Mouse (Mus musculus) liver, embryonic 16.5 days (tissue): Measurements from ENCODE around the gene Psma7. TPM values are rescaled to one million over a fixed set of nuclear protein-coding genes. Genes with fewer than 3 reads are reported as not detected.

Source experiments
- ATAC-seq: fragments of 200-750 bp; cut with Nextera tagmentation; 2 replicates; pipeline ENCODE4 v1.8.0; 2017; ENCODE audit warnings: low read depth, mild to moderate bottlenecking, moderate number of reproducible peaks, moderate library complexity
- H3K27ac ChIP-seq: fragments of 300-500 bp; sonication (generic); 2 replicates; pipeline ENCODE4 v1.5.1; 2014; ENCODE audit warnings: mild to moderate bottlenecking, low read length
- H3K27me3 ChIP-seq: fragments of 300-500 bp; sonication (generic); 2 replicates; pipeline ENCODE4 v1.6.1; 2014; ENCODE audit warnings: low read depth, low read length, mixed read lengths; ENCODE audit not compliant: control insufficient read depth, insufficient read depth
- H3K36me3 ChIP-seq: fragments of 300-500 bp; sonication (generic); 2 replicates; pipeline ENCODE4 v1.6.1; 2014; ENCODE audit warnings: mild to moderate bottlenecking; ENCODE audit not compliant: control insufficient read depth, insufficient read depth
- H3K4me1 ChIP-seq: fragments of 300-500 bp; sonication (generic); 2 replicates; pipeline ENCODE4 v1.6.1; 2014; ENCODE audit warnings: low read depth, low read length, mixed read lengths; ENCODE audit not compliant: control insufficient read depth
- H3K4me2 ChIP-seq: fragments of 300-500 bp; sonication (generic); 2 replicates; pipeline ENCODE4 v1.6.1; 2014; ENCODE audit warnings: low read depth, low read length, mixed read lengths
- H3K4me3 ChIP-seq: fragments of 300-500 bp; sonication (generic); 2 replicates; pipeline ENCODE4 v1.5.1; 2014; ENCODE audit warnings: low read depth, mild to moderate bottlenecking, low read length
- H3K9ac ChIP-seq: fragments of 300-500 bp; sonication (generic); 2 replicates; pipeline ENCODE4 v1.6.1; 2014; ENCODE audit warnings: low read depth, low read length
- H3K9me3 ChIP-seq: fragments of 300-500 bp; sonication (generic); replicated peaks from 2 replicates; pipeline ENCODE4 v1.6.1; 2016; ENCODE audit warnings: low read length; ENCODE audit not compliant: control insufficient read depth
- WGBS: fragments of 180-500 bp; shearing (Covaris S2); extraction: QIAGEN DNeasy Blood & Tissue Kit; methylation state at CpG from one replicate; pipeline ENCODE4 v1.1.7; 2014; ENCODE audit not compliant: insufficient replicate concordance; 5-methylcytosine and 5-hydroxymethylcytosine counted together
- polyA plus RNA-seq: library from polyadenylated mRNA; unstranded; fragments of >200 nt; fragmentation: Nextera tagmentation; extraction: Ambion mirVana; gene quantifications from 2 replicates; pipeline ENCODE4 v1.2.1, GENCODE M21; 2015

Gene Psma7
- polyA plus RNA-seq, 1 experiment from 2014 or later: 214 TPM

GRCm38 (mm10) chr2:180072886-180073285 is 30.7 kb upstream of the Psma7 start:
- Histone ChIP-seq H3K4me1 (peaks cover 6% of the 10 kb centered on the region), H3K36me3 (no peaks in the 10 kb centered on the region), H3K27ac (no peak overlapping the region), H3K27me3 (no peaks in the 10 kb centered on the region), H3K4me2 (no peak overlapping the region), H3K9ac (no peak overlapping the region), H3K4me3 (no peak overlapping the region), H3K9me3 (no peaks in the 10 kb centered on the region)
- WGBS: 79% methylated on average over 7 of the region's 7 CpGs
- no peak for ATAC-seq

GRCm38 (mm10) chr2:180071671-180072070 is 29.4 kb upstream of the Psma7 start:
- H3K4me3 ChIP-seq: no peak overlapping the region
- peaks cover 6% of the 10 kb centered on the region for H3K4me1 ChIP-seq
- no peak for ATAC-seq
- H3K27me3 ChIP-seq: no peaks in the 10 kb centered on the region
- no peaks in the 10 kb centered on the region for H3K36me3 ChIP-seq
- no peak overlapping the region for H3K27ac ChIP-seq
- 72% methylated on average over 2 of the region's 2 CpGs for whole genome bisulfite sequencing
- H3K9ac ChIP-seq: no peak overlapping the region
- no peak overlapping the region for H3K4me2 ChIP-seq
- no peaks in the 10 kb centered on the region for H3K9me3 ChIP-seq

- no peaks in the 10 kb centered on the region for H3K27me3 ChIP-seq
- ATAC-seq: peak; percentile 96
- peak within 1 kb of the TSS; percentile 64 for H3K9ac ChIP-seq
- peak within 1 kb of the TSS; percentile 78 for H3K4me2 ChIP-seq
- peak within 1 kb of the TSS; percentile 62 for H3K27ac ChIP-seq
- peak within 1 kb of the TSS; percentile 72 for H3K4me3 ChIP-seq
- peaks cover 6% of the 10 kb centered on the region for H3K4me1 ChIP-seq
- H3K36me3 ChIP-seq: no peaks in the 10 kb centered on the region
- WGBS: 5% methylated on average over 58 of the region's 58 CpGs
- H3K9me3 ChIP-seq: no peaks in the 10 kb centered on the region
Measured at GRCm38 (mm10) chr2:180070481-180071453, 28.5 kb upstream of the Psma7 start, which contains the start of gene Mtg2. TSS of gene Mtg2 (plus strand) at chr2:180070588.

GRCm38 (mm10) chr2:180069770-180070480 is 27.7 kb upstream of the Psma7 start:
- Histone ChIP-seq H3K36me3 (no peaks in the 10 kb centered on the region), H3K4me2 (peak overlapping the region; percentile 78), H3K27ac (peak overlapping the region; percentile 62), H3K27me3 (no peaks in the 10 kb centered on the region), H3K4me1 (peaks cover 6% of the 10 kb centered on the region), H3K4me3 (peak overlapping the region; percentile 72), H3K9ac (peak overlapping the region; percentile 64), H3K9me3 (no peaks in the 10 kb centered on the region)
- peak; percentile 47 for ATAC-seq
- WGBS: 26% methylated on average over 20 of the region's 20 CpGs

- H3K4me2 ChIP-seq: no peak overlapping the region
- no peaks in the 10 kb centered on the region for H3K27me3 ChIP-seq
- no peaks in the 10 kb centered on the region for H3K4me1 ChIP-seq
- no peak overlapping the region for H3K4me3 ChIP-seq
- 79% methylated on average over 11 of the region's 11 CpGs for WGBS
- no peak for ATAC-seq
- peaks cover 7% of the 10 kb centered on the region for H3K36me3 ChIP-seq
- H3K9ac ChIP-seq: no peak overlapping the region
- no peak overlapping the region for H3K27ac ChIP-seq
- no peaks in the 10 kb centered on the region for H3K9me3 ChIP-seq
Measured at GRCm38 (mm10) chr2:180063338-180064131, 21.3 kb upstream of the Psma7 start.

GRCm38 (mm10) chr2:180053001-180053400 is 10.8 kb upstream of the Psma7 start:
- Histone ChIP-seq H3K4me2 (no peak overlapping the region), H3K4me1 (no peaks in the 10 kb centered on the region; the same call in 1 of the 2 replicates), H3K27ac (no peak overlapping the region), H3K36me3 (no peaks in the 10 kb centered on the region; the same call in 1 of the 2 replicates), H3K4me3 (no peak overlapping the region), H3K9ac (no peak overlapping the region), H3K27me3 (no peaks in the 10 kb centered on the region), H3K9me3 (no peaks in the 10 kb centered on the region)
- WGBS: 87% methylated on average over 9 of the region's 9 CpGs
- ATAC-seq: no peak

GRCm38 (mm10) chr2:180051986-180052733 is 9.9 kb upstream of the Psma7 start:
- Histone ChIP-seq H3K9me3 (no peaks in the 10 kb centered on the region), H3K36me3 (no peaks in the 10 kb centered on the region; the same call in 1 of the 2 replicates), H3K9ac (no peak overlapping the region), H3K27me3 (no peaks in the 10 kb centered on the region), H3K4me1 (no peaks in the 10 kb centered on the region; the same call in 1 of the 2 replicates), H3K4me2 (no peak overlapping the region), H3K27ac (no peak overlapping the region), H3K4me3 (no peak overlapping the region)
- ATAC-seq: no peak
- WGBS: 79% methylated on average over 14 of the region's 14 CpGs

- WGBS: 23% methylated on average over 5 of the region's 5 CpGs
- no peak overlapping the region for H3K4me2 ChIP-seq
- ATAC-seq: peak; percentile 36; the same call in 1 of the 2 replicates
- no peaks in the 10 kb centered on the region for H3K9me3 ChIP-seq
- no peaks in the 10 kb centered on the region for H3K27me3 ChIP-seq
- no peak overlapping the region for H3K27ac ChIP-seq
- H3K9ac ChIP-seq: no peak overlapping the region
- no peaks in the 10 kb centered on the region; the same call in 1 of the 2 replicates for H3K36me3 ChIP-seq
- no peak overlapping the region for H3K4me3 ChIP-seq
- H3K4me1 ChIP-seq: no peaks in the 10 kb centered on the region; the same call in 1 of the 2 replicates
Measured at GRCm38 (mm10) chr2:180050986-180051385, 8.8 kb upstream of the Psma7 start.
